Mouse (Mus musculus) heart, postnatal 0 days (tissue): ENCODE data around the gene Nipbl.

Source experiments
- CTCF ChIP-seq: IDR thresholded peaks from 2 replicates; pipeline ENCODE4 v1.5.1; 2016; ENCODE audit warnings: antibody characterized with exemption, control low read depth, low read depth
- EP300 ChIP-seq: IDR thresholded peaks from 2 replicates; pipeline ENCODE4 v1.6.1; 2016; ENCODE audit warnings: antibody characterized with exemption, low read depth

DNA sequence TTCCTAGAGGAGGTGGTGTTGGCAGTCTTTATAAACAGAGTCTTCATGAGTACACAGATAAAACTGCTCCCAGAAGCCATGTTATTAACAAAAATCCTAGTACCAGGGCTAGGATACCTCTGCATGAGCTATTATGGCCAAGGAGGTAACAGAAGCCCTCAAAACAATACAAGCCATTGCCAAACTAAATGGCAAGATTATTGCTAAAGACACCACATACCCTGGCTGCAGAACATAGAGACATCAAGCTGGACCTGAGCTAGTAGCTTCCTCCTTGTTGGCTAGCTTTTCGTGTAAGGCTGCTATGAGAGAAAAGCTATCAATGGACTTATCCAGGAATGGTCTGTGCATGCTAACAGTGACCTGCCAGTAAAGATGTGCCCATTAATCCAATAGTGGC lies 32.4 kb downstream of the Nipbl start:
- TF ChIP-seq CTCF (no peak), EP300 (no peak)
